Mouse (Mus musculus) megakaryocyte-erythroid progenitor cell, adult 5-6 weeks (primary cell): ENCODE data around the gene Lce1g. TPM values are rescaled to one million over a fixed set of nuclear protein-coding genes. Genes with fewer than 3 reads are reported as not detected.

Source experiments
- ATAC-seq: replicated peaks from 2 replicates; pipeline ENCODE4 v1.8.0; 2016; ENCODE audit warnings: mild to moderate bottlenecking, inconsistent platforms; ENCODE audit not compliant: severe bottlenecking, poor library complexity, low FRiP score, low TSS enrichment
- total RNA-seq, 2 experiments: library from RNA; stranded (forward) in 1 of 2; stranded (reverse) in 1 of 2; fragments of 200-1000, 215-1000 nt in 1 of 2; fragments of >200 nt in 1 of 2; fragmentation: Nextera tagmentation in 1 of 2; gene quantifications; 2 replicates each; pipeline ENCODE4 v1.2.3; 2014 to 2017

Gene Lce1g
- total RNA-seq (2014; fragmentation: Nextera tagmentation) (not detected in 2 replicates), total RNA-seq (2017) (not detected in 2 replicates)

GRCm38 (mm10) chr3:92752238-92752637 is at the start of gene Lce1g:
Gene Lce1g, minus strand, starts transcription at chr3:92752338.
- ATAC-seq, result no peak

GRCm38 (mm10) chr3:92790414-92790813 is 38.3 kb upstream of the Lce1g start, which contains the start of gene Lce1j:
Gene Lce1j, minus strand, starts transcription at chr3:92790514.
- no peak for ATAC-seq

GRCm38 (mm10) chr3:92778799-92779198 is 26.7 kb upstream of the Lce1g start, which contains the start of gene Lce1i:
Gene Lce1i, minus strand, starts transcription at chr3:92778899.
- no peak for ATAC-seq

- no peak for ATAC-seq
These were observed 19.4 kb upstream of the Lce1g start for GRCm38 (mm10) chr3:92771573-92771972.

GRCm38 (mm10) chr3:92764965-92765364 is 12.8 kb upstream of the Lce1g start, which contains the start of gene Lce1h:
Gene Lce1h, minus strand, starts transcription at chr3:92765065.
- ATAC-seq, result no peak

- no peak for ATAC-seq
These were observed 1.1 kb upstream of the Lce1g start for GRCm38 (mm10) chr3:92753197-92753596.

GRCm38 (mm10) chr3:92738996-92739395 is 13.1 kb downstream of the Lce1g start, which contains the start of gene Gm38119:
Gene Gm38119, minus strand, starts transcription at chr3:92739096.
- ATAC-seq, result no peak

GRCm38 (mm10) chr3:92722631-92723030 is 29.5 kb downstream of the Lce1g start:
- no peak for ATAC-seq

- ATAC-seq, result no peak
These were observed 31.9 kb downstream of the Lce1g start, which contains the start of gene Lce1f for GRCm38 (mm10) chr3:92720250-92720649. Gene Lce1f, minus strand, starts transcription at chr3:92720350.

GRCm38 (mm10) chr3:92715122-92715521 is 37.0 kb downstream of the Lce1g start:
- ATAC-seq, result no peak

GRCm38 (mm10) chr3:92708974-92709373 is 43.2 kb downstream of the Lce1g start, which contains the start of gene Lce1e:
Gene Lce1e, minus strand, starts transcription at chr3:92709074.
- ATAC-seq, result no peak

Other genes with a start within 250 kb of the Lce1g start
- gene 2310046K23Rik, start 217.8 kb downstream of the Lce1g start, total RNA-seq (2014; fragmentation: Nextera tagmentation), result not detected in 2 replicates
- gene 2310046K23Rik, start 217.8 kb downstream of the Lce1g start, total RNA-seq (2017), result not detected in 2 replicates
- gene Ivl, start 178.6 kb downstream of the Lce1g start, total RNA-seq (2014; fragmentation: Nextera tagmentation), result not detected in 2 replicates
- gene Ivl, start 178.6 kb downstream of the Lce1g start, total RNA-seq (2017), result not detected in 2 replicates
- gene Smcp, start 163.3 kb downstream of the Lce1g start, total RNA-seq (2014; fragmentation: Nextera tagmentation), result not detected in 2 replicates
- gene Smcp, start 163.3 kb downstream of the Lce1g start, total RNA-seq (2017), result not detected in 2 replicates
- gene 2210017I01Rik, start 144.8 kb downstream of the Lce1g start, total RNA-seq (2014; fragmentation: Nextera tagmentation), result not detected in 2 replicates
- not detected in 2 replicates for gene 2210017I01Rik, start 144.8 kb downstream of the Lce1g start, total RNA-seq (2017)
- gene Lce6a, start 130.7 kb downstream of the Lce1g start, total RNA-seq (2014; fragmentation: Nextera tagmentation), result not detected in 2 replicates
- not detected in 2 replicates for gene Lce6a, start 130.7 kb downstream of the Lce1g start, total RNA-seq (2017)
- not detected in 2 replicates for gene Lce1a1, start 104.0 kb downstream of the Lce1g start, total RNA-seq (2014; fragmentation: Nextera tagmentation)
- not detected in 2 replicates for gene Lce1a1, start 104.0 kb downstream of the Lce1g start, total RNA-seq (2017)
- not detected in 2 replicates for gene Lce1b, start 95.4 kb downstream of the Lce1g start, total RNA-seq (2014; fragmentation: Nextera tagmentation)
- gene Lce1b, start 95.4 kb downstream of the Lce1g start, total RNA-seq (2017), result not detected in 2 replicates
- not detected in 2 replicates for gene Lce1a2, start 82.0 kb downstream of the Lce1g start, total RNA-seq (2014; fragmentation: Nextera tagmentation)
- gene Lce1a2, start 82.0 kb downstream of the Lce1g start, total RNA-seq (2017), result not detected in 2 replicates
- gene Lce1c, start 73.1 kb downstream of the Lce1g start, total RNA-seq (2014; fragmentation: Nextera tagmentation), result not detected in 2 replicates
- not detected in 2 replicates for gene Lce1c, start 73.1 kb downstream of the Lce1g start, total RNA-seq (2017)
- not detected in 2 replicates for gene Lce1d, start 65.1 kb downstream of the Lce1g start, total RNA-seq (2014; fragmentation: Nextera tagmentation)
- not detected in 2 replicates for gene Lce1d, start 65.1 kb downstream of the Lce1g start, total RNA-seq (2017)
- gene Lce1e, start 43.3 kb downstream of the Lce1g start, total RNA-seq (2014; fragmentation: Nextera tagmentation), result not detected in 2 replicates
- gene Lce1e, start 43.3 kb downstream of the Lce1g start, total RNA-seq (2017), result not detected in 2 replicates
- gene Lce1f, start 32.0 kb downstream of the Lce1g start, total RNA-seq (2014; fragmentation: Nextera tagmentation), result not detected in 2 replicates
- gene Lce1f, start 32.0 kb downstream of the Lce1g start, total RNA-seq (2017), result not detected in 2 replicates
- gene Gm38119, start 13.2 kb downstream of the Lce1g start, total RNA-seq (2014; fragmentation: Nextera tagmentation), result not detected in 2 replicates
- not detected in 2 replicates for gene Gm38119, start 13.2 kb downstream of the Lce1g start, total RNA-seq (2017)
- not detected in 2 replicates for gene Lce1h, start 12.7 kb upstream of the Lce1g start, total RNA-seq (2014; fragmentation: Nextera tagmentation)
- gene Lce1h, start 12.7 kb upstream of the Lce1g start, total RNA-seq (2017), result not detected in 2 replicates
- not detected in 2 replicates for gene Lce1i, start 26.6 kb upstream of the Lce1g start, total RNA-seq (2014; fragmentation: Nextera tagmentation)
- gene Lce1i, start 26.6 kb upstream of the Lce1g start, total RNA-seq (2017), result not detected in 2 replicates
- not detected in 2 replicates for gene Lce1j, start 38.2 kb upstream of the Lce1g start, total RNA-seq (2014; fragmentation: Nextera tagmentation)
- gene Lce1j, start 38.2 kb upstream of the Lce1g start, total RNA-seq (2017), result not detected in 2 replicates
- not detected in 2 replicates for gene Lce1k, start 55.6 kb upstream of the Lce1g start, total RNA-seq (2014; fragmentation: Nextera tagmentation)
- not detected in 2 replicates for gene Lce1k, start 55.6 kb upstream of the Lce1g start, total RNA-seq (2017)
- not detected in 2 replicates for gene Kprp, start 74.9 kb upstream of the Lce1g start, total RNA-seq (2014; fragmentation: Nextera tagmentation)
- gene Kprp, start 74.9 kb upstream of the Lce1g start, total RNA-seq (2017), result not detected in 2 replicates
- not detected in 2 replicates for gene Lce1l, start 98.9 kb upstream of the Lce1g start, total RNA-seq (2014; fragmentation: Nextera tagmentation)
- not detected in 2 replicates for gene Lce1l, start 98.9 kb upstream of the Lce1g start, total RNA-seq (2017)
- not detected in 2 replicates for gene 2310050C09Rik, start 117.9 kb upstream of the Lce1g start, total RNA-seq (2014; fragmentation: Nextera tagmentation)
- gene 2310050C09Rik, start 117.9 kb upstream of the Lce1g start, total RNA-seq (2017), result not detected in 2 replicates
- gene Lce3a, start 173.9 kb upstream of the Lce1g start, total RNA-seq (2014; fragmentation: Nextera tagmentation), result not detected in 2 replicates
- gene Lce3a, start 173.9 kb upstream of the Lce1g start, total RNA-seq (2017), result not detected in 2 replicates
- gene Lce3b, start 180.6 kb upstream of the Lce1g start, total RNA-seq (2014; fragmentation: Nextera tagmentation), result not detected in 2 replicates
- gene Lce3b, start 180.6 kb upstream of the Lce1g start, total RNA-seq (2017), result not detected in 2 replicates
- not detected in 2 replicates for gene Lce3c, start 192.1 kb upstream of the Lce1g start, total RNA-seq (2014; fragmentation: Nextera tagmentation)
- gene Lce3c, start 192.1 kb upstream of the Lce1g start, total RNA-seq (2017), result not detected in 2 replicates
- gene Lce3d, start 205.1 kb upstream of the Lce1g start, total RNA-seq (2014; fragmentation: Nextera tagmentation), result not detected in 2 replicates
- not detected in 2 replicates for gene Lce3d, start 205.1 kb upstream of the Lce1g start, total RNA-seq (2017)
- not detected in 2 replicates for gene Lce3e, start 214.7 kb upstream of the Lce1g start, total RNA-seq (2014; fragmentation: Nextera tagmentation)
- gene Lce3e, start 214.7 kb upstream of the Lce1g start, total RNA-seq (2017), result not detected in 2 replicates
- gene Lce3f, start 239.9 kb upstream of the Lce1g start, total RNA-seq (2014; fragmentation: Nextera tagmentation), result not detected in 2 replicates
- not detected in 2 replicates for gene Lce3f, start 239.9 kb upstream of the Lce1g start, total RNA-seq (2017)